Mouse (Mus musculus) intestine, postnatal 0 days (tissue): ENCODE measurements around the gene Btrc. TPM values are rescaled to one million over a fixed set of nuclear protein-coding genes. Genes with fewer than 3 reads are reported as not detected.

ENCODE experiments used
- ATAC-seq: fragments of 200-750 bp; cut with Nextera tagmentation; 2 replicates; pipeline ENCODE4 v1.8.0; 2017; ENCODE audit warnings: mild to moderate bottlenecking, moderate TSS enrichment, moderate library complexity
- H3K27ac ChIP-seq: fragments of 300-500 bp; sonication (generic); 2 replicates; pipeline ENCODE4 v1.5.1; 2014; ENCODE audit warnings: mild to moderate bottlenecking, low read depth, low read length, moderate library complexity
- H3K27me3 ChIP-seq: fragments of 300-500 bp; sonication (generic); replicated peaks from 2 replicates; pipeline ENCODE4 v1.6.1; 2014; ENCODE audit warnings: low read length, mixed read lengths; ENCODE audit not compliant: control insufficient read depth, insufficient read depth
- H3K36me3 ChIP-seq: fragments of 300-500 bp; sonication (generic); 2 replicates; pipeline ENCODE4 v1.6.1; 2014; ENCODE audit warnings: mild to moderate bottlenecking, moderate library complexity; ENCODE audit not compliant: control insufficient read depth, insufficient read depth
- H3K4me1 ChIP-seq: fragments of 300-500 bp; sonication (generic); replicated peaks from 2 replicates; pipeline ENCODE4 v1.6.1; 2014; ENCODE audit warnings: antibody characterized with exemption, low read length, mixed read lengths; ENCODE audit not compliant: control insufficient read depth, insufficient read depth
- H3K4me2 ChIP-seq: fragments of 300-500 bp; sonication (generic); replicated peaks from 2 replicates; pipeline ENCODE4 v1.6.1; 2014; ENCODE audit warnings: low read depth, mild to moderate bottlenecking, moderate library complexity
- H3K4me3 ChIP-seq: fragments of 300-500 bp; sonication (generic); 2 replicates; pipeline ENCODE4 v1.5.1; 2014; ENCODE audit warnings: low read depth, low read length
- H3K9ac ChIP-seq: fragments of 300-500 bp; sonication (generic); 2 replicates; pipeline ENCODE4 v1.6.1; 2014; ENCODE audit warnings: mild to moderate bottlenecking, low read depth, low read length
- H3K9me3 ChIP-seq: fragments of 300-500 bp; sonication (generic); 2 replicates; pipeline ENCODE4 v1.6.1; 2016; ENCODE audit warnings: mixed run types; ENCODE audit not compliant: control insufficient read depth
- CTCF ChIP-seq: sonication (generic); IDR thresholded peaks from 2 replicates; pipeline ENCODE4 v1.5.1; 2016; ENCODE audit warnings: low read depth, mild to moderate bottlenecking, control low read depth, antibody characterized with exemption, moderate library complexity
- WGBS: fragments of 180-500 bp; shearing (Covaris S2); extraction: QIAGEN DNeasy Blood & Tissue Kit; methylation state at CpG from one replicate; pipeline ENCODE4 v1.1.7; 2014; 5-methylcytosine and 5-hydroxymethylcytosine counted together
- polyA plus RNA-seq: library from polyadenylated mRNA; unstranded; fragments of >200 nt; fragmentation: Nextera tagmentation; extraction: Ambion mirVana; gene quantifications from 2 replicates; pipeline ENCODE4 v1.2.1, GENCODE M21; 2015

The Btrc gene
- polyA plus RNA-seq, 1 experiment from 2014 or later = 11.9 TPM

- H3K9ac ChIP-seq = no peak overlapping the region
- H3K4me1 ChIP-seq = no peaks in the 10 kb centered on the region
- no peak overlapping the region for H3K4me3 ChIP-seq
- H3K9me3 ChIP-seq = no peaks in the 10 kb centered on the region
- no peak for TF ChIP-seq CTCF
- no peaks in the 10 kb centered on the region; the same call in 1 of the 2 replicates for H3K36me3 ChIP-seq
- no peak overlapping the region for H3K27ac ChIP-seq
- 59% methylated on average over 7 of the region's 7 CpGs for WGBS
- H3K4me2 ChIP-seq = no peak overlapping the region
- no peaks in the 10 kb centered on the region for H3K27me3 ChIP-seq
- no peak for ATAC-seq
Measured at GRCm38 (mm10) chr19:45441717-45442116, 78.2 kb downstream of the Btrc start.

GRCm38 (mm10) chr19:45445253-45445933 is 81.9 kb downstream of the Btrc start:
- Histone ChIP-seq H3K27me3 (no peaks in the 10 kb centered on the region), H3K27ac (no peak overlapping the region), H3K4me2 (no peak overlapping the region), H3K36me3 (no peaks in the 10 kb centered on the region), H3K9me3 (no peaks in the 10 kb centered on the region), H3K4me3 (no peak overlapping the region), H3K4me1 (no peaks in the 10 kb centered on the region), H3K9ac (no peak overlapping the region)
- no peak for TF ChIP-seq CTCF
- ATAC-seq = no peak
- 59% methylated on average over 6 of the region's 6 CpGs for WGBS

DNA sequence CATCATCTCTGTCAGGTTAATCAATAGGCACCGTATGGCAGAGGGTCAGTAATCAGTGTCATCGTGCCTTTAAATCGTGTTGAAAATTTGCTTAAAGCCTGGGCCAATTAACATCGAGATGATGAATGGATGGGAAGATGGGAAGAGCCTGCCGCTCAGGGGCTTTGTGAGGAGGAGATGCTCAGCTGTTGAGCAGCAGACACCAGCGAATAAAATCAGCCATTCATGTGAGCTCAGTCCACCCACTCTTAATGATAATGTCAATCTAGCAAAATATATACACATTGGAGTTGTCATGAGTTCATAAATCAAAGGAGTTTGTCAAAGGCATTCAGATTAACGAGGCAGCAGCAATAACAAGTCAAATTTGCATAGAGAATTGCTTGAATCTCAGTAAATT is 83.1 kb downstream of the Btrc start:
- Histone ChIP-seq H3K9ac (no peak overlapping the region), H3K4me2 (no peak overlapping the region), H3K27me3 (no peaks in the 10 kb centered on the region), H3K36me3 (no peaks in the 10 kb centered on the region), H3K27ac (no peak overlapping the region), H3K4me1 (no peaks in the 10 kb centered on the region), H3K4me3 (no peak overlapping the region), H3K9me3 (no peaks in the 10 kb centered on the region)
- TF ChIP-seq CTCF = no peak
- WGBS = 62% methylated on average over 7 of the region's 7 CpGs
- ATAC-seq = no peak

DNA sequence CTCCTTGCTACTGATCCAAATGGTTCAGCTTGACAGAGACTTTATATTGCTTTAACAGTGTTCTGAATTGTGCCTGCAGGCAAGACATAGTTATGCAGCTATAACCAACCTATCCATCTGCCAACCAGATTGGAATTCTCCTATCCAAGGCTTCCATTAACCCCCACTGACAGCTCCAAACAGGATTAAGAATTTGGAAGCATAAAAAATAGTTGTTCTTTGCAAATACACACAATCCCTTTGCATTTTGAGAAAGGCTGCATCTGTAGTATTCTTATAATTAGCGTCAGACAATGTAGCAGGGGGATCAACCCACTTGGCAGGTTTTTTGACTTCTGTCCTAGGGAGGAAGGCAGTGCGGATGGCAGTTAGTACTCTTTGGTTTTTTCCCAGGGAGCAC is 83.7 kb downstream of the Btrc start:
- Histone ChIP-seq H3K4me1 (no peaks in the 10 kb centered on the region), H3K27me3 (no peaks in the 10 kb centered on the region), H3K4me2 (no peak overlapping the region), H3K9ac (no peak overlapping the region), H3K9me3 (no peaks in the 10 kb centered on the region), H3K27ac (no peak overlapping the region), H3K4me3 (no peak overlapping the region), H3K36me3 (no peaks in the 10 kb centered on the region)
- WGBS = 69% methylated on average over 2 of the region's 2 CpGs
- no peak for ATAC-seq
- no peak for TF ChIP-seq CTCF

DNA sequence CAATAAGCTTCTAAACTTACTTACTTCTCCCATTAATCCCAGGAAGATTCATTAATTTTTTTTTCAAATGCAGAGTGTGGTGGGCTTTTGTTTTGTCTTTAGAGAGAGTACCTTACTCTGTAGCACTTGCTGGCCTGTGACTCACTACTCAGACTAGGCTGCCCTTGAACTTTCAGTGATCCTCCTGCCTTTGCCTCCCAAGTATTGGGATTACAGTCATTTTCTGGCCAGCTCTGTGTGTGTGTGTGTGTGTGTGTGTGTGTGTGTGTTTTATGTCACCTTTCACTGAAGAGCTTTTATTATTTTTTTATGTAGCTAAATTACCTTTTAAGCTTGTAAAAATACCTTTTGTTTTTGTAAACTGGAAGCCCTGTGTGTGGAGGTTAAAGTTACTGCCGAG is 84.4 kb downstream of the Btrc start:
- Histone ChIP-seq H3K9ac (no peak overlapping the region), H3K27ac (no peak overlapping the region), H3K4me1 (no peaks in the 10 kb centered on the region), H3K4me2 (no peak overlapping the region), H3K27me3 (no peaks in the 10 kb centered on the region), H3K36me3 (no peaks in the 10 kb centered on the region), H3K4me3 (no peak overlapping the region), H3K9me3 (no peaks in the 10 kb centered on the region)
- no peak for TF ChIP-seq CTCF
- ATAC-seq = no peak
- WGBS = 82% methylated on average over 1 of the region's 1 CpGs

- no peak for TF ChIP-seq CTCF
- Histone ChIP-seq H3K4me2 (no peak overlapping the region), H3K36me3 (no peaks in the 10 kb centered on the region), H3K27me3 (no peaks in the 10 kb centered on the region), H3K9me3 (no peaks in the 10 kb centered on the region), H3K9ac (no peak overlapping the region), H3K4me1 (no peaks in the 10 kb centered on the region), H3K27ac (no peak overlapping the region), H3K4me3 (no peak overlapping the region)
- ATAC-seq = no peak
- 95% methylated on average over 3 of the region's 3 CpGs for WGBS
Measured at GRCm38 (mm10) chr19:45454391-45454790, 90.9 kb downstream of the Btrc start.

GRCm38 (mm10) chr19:45456896-45457295 is 93.4 kb downstream of the Btrc start:
- no peak for TF ChIP-seq CTCF
- WGBS = 93% methylated on average over 7 of the region's 7 CpGs
- no peak for ATAC-seq

More at GRCm38 (mm10) chr19:45456896-45457295, 93.4 kb downstream of the Btrc start:
- Histone ChIP-seq H3K27ac (no peak overlapping the region), H3K27me3 (no peaks in the 10 kb centered on the region), H3K9ac (no peak overlapping the region), H3K36me3 (no peaks in the 10 kb centered on the region), H3K4me2 (no peak overlapping the region), H3K4me3 (no peak overlapping the region), H3K9me3 (no peaks in the 10 kb centered on the region), H3K4me1 (no peaks in the 10 kb centered on the region)
